Mouse (Mus musculus) cerebellum, postnatal 36 days (tissue): Measurements from ENCODE around the gene Ltv1.

Source experiments
- DNase-seq, 2 experiments: peaks; one replicate each; pipeline ENCODE4 v3.0.0; 2021 to 2022; ENCODE audit warnings: mixed read lengths in 2 of 2

The Ltv1 gene

GRCm38 (mm10) chr10:13189881-13190280 is 3.1 kb downstream of the Ltv1 start:
- DNase-seq = no peak

GRCm38 (mm10) chr10:13186754-13187153 is 6.2 kb downstream of the Ltv1 start:
- no peak for DNase-seq

GRCm38 (mm10) chr10:13184170-13184766 is 8.7 kb downstream of the Ltv1 start:
- DNase-seq = no peak

DNA sequence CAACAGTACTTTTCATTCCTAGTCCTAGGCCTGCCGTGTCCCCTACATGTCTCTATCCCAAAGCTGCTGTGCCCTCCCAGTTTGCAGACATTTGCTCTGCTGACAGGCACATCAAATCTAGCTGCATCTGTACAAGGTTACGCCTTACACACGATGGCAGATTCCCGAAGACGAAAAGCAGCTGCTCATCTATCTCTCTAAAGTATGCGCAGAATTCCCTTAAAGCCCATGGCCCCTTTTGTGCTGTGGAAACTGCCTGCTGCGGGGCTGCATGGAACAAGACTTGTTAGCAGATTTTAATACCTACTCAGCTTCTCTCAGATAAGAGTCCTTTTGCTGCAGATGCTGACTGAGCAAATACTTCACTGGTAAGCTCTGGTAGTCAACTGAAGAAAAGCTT is 12.8 kb downstream of the Ltv1 start:
- DNase-seq = no peak

GRCm38 (mm10) chr10:13177973-13178624 is 14.9 kb downstream of the Ltv1 start, which contains the start of gene Zc2hc1b:
Zc2hc1b (minus strand) TSS chr10:13178023.
- no peak for DNase-seq

DNA sequence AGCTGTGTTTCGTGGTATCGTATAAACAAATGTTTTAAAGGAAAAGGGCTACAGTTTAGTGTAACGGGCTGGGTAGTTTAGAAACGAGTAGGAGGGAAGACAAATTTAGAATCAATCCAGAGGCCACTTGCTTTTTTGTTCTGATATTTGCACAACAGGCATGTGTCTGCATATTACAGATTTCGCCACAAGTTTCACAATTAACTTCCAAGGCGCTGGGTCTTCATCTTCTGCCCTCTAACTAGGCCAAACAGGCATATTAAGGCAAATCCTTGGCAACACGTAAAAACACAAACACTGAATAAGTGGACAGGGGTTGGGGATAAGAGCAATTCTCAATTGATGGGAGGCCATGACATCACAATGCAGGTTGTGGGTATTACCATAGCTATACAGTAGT is 17.1 kb downstream of the Ltv1 start:
- DNase-seq = no peak

DNA sequence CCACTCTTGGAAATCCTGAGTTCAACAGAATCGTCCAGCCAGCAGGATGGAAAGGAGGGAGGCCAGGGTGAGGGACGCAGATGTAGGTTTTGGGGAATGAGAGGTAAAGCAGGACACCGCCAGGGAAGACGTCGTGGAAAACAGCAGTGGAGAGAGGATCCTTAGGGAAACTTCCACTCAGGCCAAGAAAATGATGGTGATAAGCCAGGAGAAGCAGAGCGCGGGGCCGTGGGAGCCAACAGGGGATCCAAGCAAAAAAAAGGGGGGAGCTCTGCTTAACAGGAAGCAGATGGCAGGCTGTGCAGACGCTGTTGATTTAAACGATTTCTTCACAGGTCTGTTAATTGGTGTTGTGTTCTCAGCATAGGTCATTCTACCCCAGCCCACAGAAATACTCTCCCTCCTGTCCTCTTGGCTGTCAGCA is 20.2 kb downstream of the Ltv1 start:
- DNase-seq = no peak

DNA sequence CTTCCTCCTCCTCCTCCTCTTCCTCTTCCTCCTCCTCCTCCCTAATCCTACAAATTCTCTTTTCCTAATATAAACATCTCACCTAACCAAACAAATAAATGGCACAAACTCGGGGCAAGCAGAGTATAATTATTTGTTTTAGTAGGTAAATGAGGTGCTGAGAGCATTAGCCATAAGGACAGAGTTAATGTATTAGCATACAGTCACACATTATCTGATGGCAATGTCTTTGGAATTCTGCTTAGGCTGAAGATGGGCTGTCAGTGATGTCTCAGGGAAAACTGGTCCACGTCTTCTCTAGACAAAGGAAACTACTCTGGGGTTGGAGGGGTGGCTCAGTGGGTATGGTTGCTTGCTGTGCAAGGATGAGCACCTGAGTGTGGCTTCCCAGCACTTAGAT is 21.5 kb downstream of the Ltv1 start:
- no peak for DNase-seq

- no peak for DNase-seq
Observed at GRCm38 (mm10) chr10:13170739-13171448, 22.1 kb downstream of the Ltv1 start.

DNA sequence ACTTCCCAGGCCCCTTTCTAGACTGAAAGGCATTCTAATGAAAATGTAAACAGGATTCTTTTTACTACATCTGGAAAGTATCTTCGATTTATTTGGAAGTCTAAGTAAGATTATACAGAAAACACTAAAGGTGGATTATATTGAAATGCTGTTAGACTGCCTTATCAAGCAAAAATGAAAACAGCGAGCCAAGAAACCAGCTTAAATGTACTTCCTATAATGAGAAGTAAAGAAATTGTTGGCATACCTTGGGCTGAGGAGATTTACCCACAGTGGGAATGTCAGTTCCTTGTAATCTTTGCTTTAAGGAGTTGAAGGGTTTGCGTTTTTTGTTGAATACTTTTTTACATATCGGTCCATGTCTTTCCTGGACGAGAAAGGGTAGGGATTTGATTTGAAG is 24.5 kb downstream of the Ltv1 start:
- no peak for DNase-seq

DNA sequence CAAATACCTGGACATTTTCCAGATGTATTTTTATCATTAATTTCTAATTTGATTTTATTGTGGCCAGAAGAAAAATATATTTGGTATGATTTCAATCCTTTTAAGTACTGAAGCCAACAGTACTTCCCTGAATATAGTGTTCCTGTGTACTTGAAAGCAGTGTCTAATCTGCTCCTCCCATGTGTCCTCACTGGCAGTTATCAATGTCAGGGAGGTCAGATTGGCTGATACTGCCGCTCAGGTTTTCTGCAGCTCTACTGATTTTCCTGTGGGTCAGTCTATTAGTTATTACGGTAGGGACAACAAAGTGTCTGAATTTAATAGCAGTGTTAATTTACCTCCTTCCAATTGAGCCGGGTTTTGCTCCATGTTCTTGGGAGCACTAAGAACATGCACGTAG is 30.9 kb downstream of the Ltv1 start:
- DNase-seq = no peak

DNA sequence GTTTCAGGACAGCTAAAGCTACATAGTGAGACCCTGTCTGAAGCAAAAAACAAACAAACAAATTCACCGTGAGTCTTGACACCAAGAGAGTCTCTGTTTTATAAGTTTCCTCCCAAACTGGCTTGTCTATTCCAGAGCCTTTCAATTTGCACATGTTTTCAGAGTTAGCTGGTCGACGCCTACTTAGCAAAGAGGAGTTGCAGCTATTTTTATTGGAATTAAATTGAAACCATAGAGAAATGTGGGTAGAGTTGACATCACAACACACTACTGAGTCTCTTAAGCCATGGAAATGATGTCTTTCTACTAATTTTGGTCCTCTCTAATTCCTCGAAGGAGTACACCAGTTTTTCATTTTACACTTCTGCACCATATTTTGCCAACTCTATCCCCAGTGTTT is 32.1 kb downstream of the Ltv1 start:
- DNase-seq = no peak

- no peak for DNase-seq
Observed at GRCm38 (mm10) chr10:13155377-13155776, 37.6 kb downstream of the Ltv1 start.

DNA sequence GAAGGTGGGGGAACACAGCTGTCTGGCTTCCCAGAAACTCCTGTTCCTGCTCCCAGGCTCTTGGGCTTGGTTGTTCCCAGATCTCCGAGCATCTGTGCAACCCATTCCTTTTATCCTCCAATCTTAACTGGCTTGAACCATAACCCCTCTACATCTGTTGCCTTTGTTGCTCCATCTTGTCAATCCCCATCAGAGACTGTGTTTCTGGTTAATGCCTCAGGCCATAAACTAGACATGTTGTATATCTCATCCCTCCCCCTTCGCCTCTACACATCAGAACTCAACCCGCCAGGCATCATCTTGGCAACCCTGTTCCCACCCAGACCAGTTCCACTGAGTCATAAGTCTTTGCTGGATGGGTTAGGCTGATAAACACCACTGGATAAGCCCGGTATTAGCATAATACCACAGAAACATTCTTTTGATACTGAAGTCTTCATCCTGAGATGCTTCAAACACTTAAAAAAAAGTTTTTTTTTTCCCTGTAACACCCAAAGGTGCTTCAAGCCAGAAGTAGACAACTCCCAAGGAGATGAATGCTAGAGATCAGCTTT is 40.1 kb downstream of the Ltv1 start:
- DNase-seq = no peak

DNA sequence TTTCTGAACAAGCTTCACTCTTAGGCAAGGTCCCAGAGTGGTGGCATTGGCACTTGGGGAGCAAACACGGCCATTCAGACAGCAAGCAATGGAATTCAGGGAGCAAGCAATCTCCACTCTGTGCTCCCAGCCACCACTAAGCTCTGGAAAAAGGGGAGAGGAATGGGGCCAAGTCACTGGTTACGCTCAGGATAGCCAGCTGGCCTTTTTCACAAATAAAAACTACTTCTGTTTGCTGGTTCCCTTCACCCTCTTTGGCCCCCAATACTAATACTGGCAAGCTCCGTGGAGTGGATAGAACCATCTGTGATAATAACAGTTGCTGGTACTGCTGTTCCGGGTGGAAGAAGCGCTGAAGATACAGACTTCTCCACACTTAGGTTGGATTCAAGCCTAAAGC is 41.6 kb downstream of the Ltv1 start:
- no peak for DNase-seq

GRCm38 (mm10) chr10:13150435-13150834 is 42.5 kb downstream of the Ltv1 start:
- DNase-seq = no peak

- DNase-seq = no peak
Observed at GRCm38 (mm10) chr10:13140434-13140833, 52.5 kb downstream of the Ltv1 start.

GRCm38 (mm10) chr10:13137906-13138305 is 55.1 kb downstream of the Ltv1 start:
- DNase-seq = no peak

GRCm38 (mm10) chr10:13135751-13136150 is 57.2 kb downstream of the Ltv1 start:
- no peak for DNase-seq

DNA sequence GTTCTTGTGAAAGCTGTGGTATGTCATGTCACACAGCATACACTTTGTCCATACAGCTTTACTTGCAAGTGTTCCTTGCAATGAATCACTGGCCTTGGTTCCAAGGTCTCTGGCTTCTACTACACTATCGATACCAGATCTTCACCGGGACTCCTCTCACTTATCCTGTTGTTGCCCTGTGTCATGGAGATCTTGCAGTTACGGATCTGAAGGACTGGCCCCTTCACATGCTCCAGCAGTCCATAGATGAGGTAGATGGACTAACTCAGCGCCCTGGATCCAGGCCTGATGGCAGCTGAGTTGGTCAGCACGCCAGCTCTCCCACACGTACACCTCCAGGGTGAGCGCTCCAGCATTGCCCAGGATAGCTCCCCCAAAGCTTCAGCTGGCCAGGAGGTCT is 57.7 kb downstream of the Ltv1 start:
- no peak for DNase-seq

- DNase-seq = no peak
Observed at GRCm38 (mm10) chr10:13133850-13134249, 59.1 kb downstream of the Ltv1 start.
